Mouse (Mus musculus): ENCODE results near the gene Serpinb8.

DNA sequence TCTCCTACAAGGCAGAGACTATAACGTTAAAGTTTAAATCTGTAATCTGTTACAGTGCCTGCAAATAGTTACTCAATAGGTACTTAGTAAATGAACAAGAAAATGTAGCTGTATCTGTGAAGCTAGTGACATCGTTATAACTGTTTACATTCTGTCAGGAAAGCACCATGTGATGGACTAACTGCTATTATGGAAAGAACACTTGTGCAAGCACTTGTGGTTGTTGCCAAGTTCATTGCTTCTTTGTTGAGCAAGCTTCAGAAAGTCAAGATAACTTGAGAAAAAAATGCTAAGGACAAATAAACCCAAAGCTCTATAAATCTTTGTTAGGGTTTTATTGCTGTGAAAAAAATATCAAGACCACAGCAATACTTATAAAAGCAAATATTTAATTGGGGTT, 67.9 kb downstream of the Serpinb8 start:
- TF ChIP-seq CTCF (IDR thresholded peaks at IDR 0.05; ENCODE audit: borderline replicate concordance, control insufficient read depth, extremely low read depth, insufficient read depth, low read length, poor library complexity) (no peak), POLR2A (IDR thresholded peaks at IDR 0.05; ENCODE audit: control insufficient read depth, extremely low read depth, insufficient read depth, low read length, poor library complexity) (no peak)

Measured in thymus, adult 2 months (tissue).